Mouse (Mus musculus) brain, embryonic 14.5 days (tissue): ENCODE measurements around the gene Grasp.

Source experiments
- CTCF ChIP-seq: fragments of 200-500 bp; IDR thresholded peaks from 2 replicates; pipeline ENCODE4 v1.5.1; 2012; ENCODE audit warnings: inconsistent platforms, mild to moderate bottlenecking, moderate library complexity, borderline replicate concordance; ENCODE audit not compliant: insufficient read depth, insufficient read length; ENCODE audit errors: extremely low read depth
- POLR2A ChIP-seq: fragments of 200-500 bp; IDR thresholded peaks from 2 replicates; pipeline ENCODE4 v1.6.1; 2012; ENCODE audit warnings: mild to moderate bottlenecking, inconsistent platforms, borderline replicate concordance; ENCODE audit not compliant: poor library complexity, insufficient read depth, insufficient read length, severe bottlenecking; ENCODE audit errors: extremely low read depth

GRCm38 (mm10) chr15:101227971-101228370, 4.0 kb downstream of the Grasp start:
- TF ChIP-seq POLR2A (no peak), CTCF (no peak)
